Mouse (Mus musculus) lung, adult 2 months (tissue): Measurements from ENCODE around the gene Sstr2. TPM values are rescaled to one million over a fixed set of nuclear protein-coding genes. Genes with fewer than 3 reads are reported as not detected.
"Not testable (repeated sequence)": the region's sequence is repeated elsewhere in the genome, so short reads cannot be mapped to it uniquely, and the experiment has no call there.

Source experiments
- DNase-seq: peaks from one replicate; pipeline ENCODE4 v3.0.0; 2022
- H3K4me1 ChIP-seq: fragments of 200-500 bp; 2 replicates; pipeline ENCODE4 v1.6.1; 2011; ENCODE audit warnings: low read length; ENCODE audit not compliant: control insufficient read depth, insufficient read depth
- H3K4me3 ChIP-seq: fragments of 200-500 bp; replicated peaks from 2 replicates; pipeline ENCODE3; 2011; ENCODE audit warnings: low read depth, mild to moderate bottlenecking, control low read depth, low read length; ENCODE audit errors: extremely low read depth
- CTCF ChIP-seq: fragments of 200-500 bp; IDR thresholded peaks from 2 replicates; pipeline ENCODE4 v1.5.1; 2011; ENCODE audit warnings: mild to moderate bottlenecking, low read length, control low read depth; ENCODE audit not compliant: insufficient read depth
- POLR2A ChIP-seq: fragments of 200-500 bp; IDR thresholded peaks from 2 replicates; pipeline ENCODE4 v1.6.1; 2011; ENCODE audit warnings: low read depth, mild to moderate bottlenecking, control low read depth, low read length, borderline replicate concordance; ENCODE audit errors: extremely low read depth
- WGBS: fragments of 180-500 bp; shearing (Covaris S2); methylation state at CpG from one replicate; pipeline ENCODE4 v1.1.7; 2018; 5-methylcytosine and 5-hydroxymethylcytosine counted together
- polyA plus RNA-seq: library from polyadenylated mRNA; depleted of rRNA; stranded (reverse); fragments of >200 nt; gene quantifications from 2 replicates; pipeline ENCODE4 v1.2.3, GENCODE M21; 2012

Sstr2 gene
- polyA plus RNA-seq, 1 experiment = 4.0 TPM

GRCm38 (mm10) chr11:113654105-113654504 is 35.0 kb downstream of the Sstr2 start:
- TF ChIP-seq POLR2A (no peak), CTCF (no peak)
- H3K4me3 ChIP-seq = no peak overlapping the region
- H3K4me1 ChIP-seq = no peaks in the 10 kb centered on the region; the same call in 1 of the 2 replicates
- WGBS = 82% methylated on average over 15 of the region's 15 CpGs
- DNase-seq = no peak

- DNase-seq = no peak
- no peak for TF ChIP-seq CTCF
- TF ChIP-seq POLR2A = no peak
- WGBS = 73% methylated on average over 18 of the region's 18 CpGs
- Histone ChIP-seq H3K4me1 (no peaks in the 10 kb centered on the region; the same call in 1 of the 2 replicates), H3K4me3 (no peak overlapping the region)
These were observed 35.6 kb downstream of the Sstr2 start for GRCm38 (mm10) chr11:113654561-113655270.

- H3K4me3 ChIP-seq = no peak overlapping the region
- TF ChIP-seq CTCF = no peak
- TF ChIP-seq POLR2A = no peak
- DNase-seq = no peak
- 80% methylated on average over 8 of the region's 8 CpGs for WGBS
- H3K4me1 ChIP-seq = no peaks in the 10 kb centered on the region; the same call in 1 of the 2 replicates
These were observed 37.4 kb downstream of the Sstr2 start for GRCm38 (mm10) chr11:113656511-113656932.

- 50% methylated on average over 4 of the region's 4 CpGs for WGBS
- TF ChIP-seq CTCF (no peak), POLR2A (no peak)
- no peak for DNase-seq
These were observed 38.1 kb downstream of the Sstr2 start for GRCm38 (mm10) chr11:113657221-113657620.

GRCm38 (mm10) chr11:113658319-113658718 is 39.2 kb downstream of the Sstr2 start:
- no peak for DNase-seq
- no peaks in the 10 kb centered on the region; the same call in 1 of the 2 replicates for H3K4me1 ChIP-seq
- 87% methylated on average over 8 of the region's 8 CpGs for WGBS
- TF ChIP-seq POLR2A = no peak
- no peak for TF ChIP-seq CTCF
- H3K4me3 ChIP-seq = no peak overlapping the region

More at GRCm38 (mm10) chr11:113657221-113657620, 38.1 kb downstream of the Sstr2 start:
- Histone ChIP-seq H3K4me1 (no peaks in the 10 kb centered on the region; the same call in 1 of the 2 replicates), H3K4me3 (no peak overlapping the region)

GRCm38 (mm10) chr11:113658763-113659162 is 39.6 kb downstream of the Sstr2 start:
- no peak for DNase-seq
- no peaks in the 10 kb centered on the region; the same call in 1 of the 2 replicates for H3K4me1 ChIP-seq
- WGBS = 77% methylated on average over 4 of the region's 4 CpGs
- no peak for TF ChIP-seq POLR2A
- no peak for TF ChIP-seq CTCF
- H3K4me3 ChIP-seq = no peak overlapping the region

- DNase-seq, H3K4me1 ChIP-seq, H3K4me3 ChIP-seq: not testable (repeated sequence)
- WGBS = 91% methylated on average over 3 of the region's 3 CpGs
These were observed 41.1 kb downstream of the Sstr2 start for GRCm38 (mm10) chr11:113660213-113660612.

- Histone ChIP-seq H3K4me3 (no peak overlapping the region), H3K4me1 (no peaks in the 10 kb centered on the region; the same call in 1 of the 2 replicates)
- DNase-seq = no peak
- WGBS = 86% methylated on average over 11 of the region's 11 CpGs
- no peak for TF ChIP-seq CTCF
- no peak for TF ChIP-seq POLR2A
These were observed 41.8 kb downstream of the Sstr2 start for GRCm38 (mm10) chr11:113660940-113661339.

- Histone ChIP-seq H3K4me1 (peaks cover 7% of the 10 kb centered on the region), H3K4me3 (no peak overlapping the region)
- no peak for DNase-seq
- 90% methylated on average over 18 of the region's 18 CpGs for WGBS
- TF ChIP-seq POLR2A = no peak
- no peak for TF ChIP-seq CTCF
These were observed 42.8 kb downstream of the Sstr2 start for GRCm38 (mm10) chr11:113661835-113662351.

- DNase-seq = no peak
- WGBS = 58% methylated on average over 2 of the region's 2 CpGs
- Histone ChIP-seq H3K4me1 (peaks cover 16% of the 10 kb centered on the region), H3K4me3 (no peak overlapping the region)
- TF ChIP-seq CTCF (no peak), POLR2A (no peak)
These were observed 45.1 kb downstream of the Sstr2 start for GRCm38 (mm10) chr11:113664279-113664678.

- TF ChIP-seq POLR2A = no peak
- no peak for TF ChIP-seq CTCF
- no peak for DNase-seq
- Histone ChIP-seq H3K4me3 (no peak overlapping the region), H3K4me1 (peaks cover 16% of the 10 kb centered on the region)
- WGBS = 47% methylated on average over 6 of the region's 6 CpGs
These were observed 47.1 kb downstream of the Sstr2 start for GRCm38 (mm10) chr11:113666205-113666604.
